Mouse (Mus musculus): ENCODE results near the gene Celf5. TPM values are rescaled to one million over a fixed set of nuclear protein-coding genes. Genes with fewer than 3 reads are reported as not detected.
A peak's percentile ranks its signal among the peaks of the same experiment; 100 is the strongest.

Gene Celf5
- polyA plus RNA-seq, 1 experiment = 3.3 TPM

DNA sequence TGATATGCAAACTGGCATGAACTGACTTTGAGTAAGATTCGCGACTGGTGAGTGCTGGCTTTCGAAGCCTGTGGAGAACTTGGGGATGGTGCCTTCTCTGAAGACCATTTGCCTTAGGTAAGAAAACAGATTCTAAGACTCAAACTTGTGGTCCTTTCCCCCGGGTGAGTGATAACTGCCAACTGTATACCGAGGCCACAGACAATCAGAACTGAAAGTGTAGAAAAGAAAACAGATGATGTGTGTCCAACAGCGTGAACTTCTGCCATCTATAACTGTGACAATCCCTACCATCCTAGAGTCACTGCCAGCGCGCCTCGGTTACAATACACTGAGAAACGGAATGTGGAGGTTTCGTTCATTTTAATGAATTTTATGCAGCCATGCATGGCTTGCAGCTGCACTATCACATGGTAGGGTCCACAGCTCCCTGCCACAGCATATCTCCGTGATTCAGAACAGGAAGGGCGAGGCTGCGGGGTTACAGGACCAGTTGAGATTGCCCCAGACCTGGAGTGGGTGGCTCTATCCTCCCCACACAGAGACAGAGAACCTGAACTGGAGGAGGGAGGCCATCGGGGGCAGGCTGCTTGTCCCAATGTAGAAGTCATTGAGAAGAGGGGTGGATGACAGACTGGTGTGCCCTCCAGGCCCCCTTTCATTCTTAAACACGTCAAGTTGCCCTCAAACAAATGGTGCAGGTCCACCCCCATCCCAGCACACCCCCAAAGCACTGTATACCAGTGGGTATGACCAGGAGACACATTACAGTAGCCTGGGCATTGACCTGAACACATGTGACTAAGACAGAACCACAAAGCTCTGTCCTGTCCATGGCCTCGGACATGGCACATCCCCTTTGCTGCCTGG, 15.1 kb upstream of the Celf5 start:
- 70% methylated on average over 17 of the region's 17 CpGs for WGBS
- TF ChIP-seq POLR2A (IDR thresholded peaks at IDR 0.05; ENCODE audit: low read depth, low read length) (no peak), CTCF (IDR thresholded peaks at IDR 0.05; ENCODE audit: extremely low read depth, insufficient read length, insufficient replicate concordance, low read depth, low read length) (no peak)
- H3K4me1 ChIP-seq (ENCODE audit: control insufficient read depth, insufficient read depth, insufficient read length, low read length) = peaks cover 20% of the 10 kb centered on the region
- no peak overlapping the region for H3K27ac ChIP-seq (ENCODE audit: insufficient read depth, low read depth, low read length)
- no peaks in the 10 kb centered on the region for H3K27me3 ChIP-seq (ENCODE audit: control insufficient read depth, insufficient read depth, low read length)
- peak overlapping the region; percentile 63 for H3K4me3 ChIP-seq (ENCODE audit: low read depth, low read length)
- peaks cover 5% of the 10 kb centered on the region; the same call in 1 of the 2 replicates for H3K36me3 ChIP-seq (ENCODE audit: control insufficient read depth, insufficient read depth, low read length)

GRCm38 (mm10) chr10:81496969-81497368, 14.5 kb upstream of the Celf5 start:
- 11% methylated on average over 4 of the region's 4 CpGs for WGBS
- Histone ChIP-seq H3K27ac (ENCODE audit: insufficient read depth, low read depth, low read length) (no peak overlapping the region), H3K36me3 (ENCODE audit: control insufficient read depth, insufficient read depth, low read length) (peaks cover 12% of the 10 kb centered on the region), H3K4me3 (ENCODE audit: low read depth, low read length) (no peak overlapping the region), H3K27me3 (ENCODE audit: control insufficient read depth, insufficient read depth, low read length) (no peaks in the 10 kb centered on the region), H3K4me1 (ENCODE audit: control insufficient read depth, insufficient read depth, insufficient read length, low read length) (peaks cover 20% of the 10 kb centered on the region)
- no peak for TF ChIP-seq CTCF (IDR thresholded peaks at IDR 0.05; ENCODE audit: extremely low read depth, insufficient read length, insufficient replicate concordance, low read depth, low read length)

- Histone ChIP-seq H3K4me1 (ENCODE audit: control insufficient read depth, insufficient read depth, insufficient read length, low read length) (peaks cover 20% of the 10 kb centered on the region), H3K27me3 (ENCODE audit: control insufficient read depth, insufficient read depth, low read length) (no peaks in the 10 kb centered on the region), H3K4me3 (ENCODE audit: low read depth, low read length) (peak within 1 kb of the TSS; percentile 82), H3K27ac (ENCODE audit: insufficient read depth, low read depth, low read length) (peak within 1 kb of the TSS; percentile 79), H3K36me3 (ENCODE audit: control insufficient read depth, insufficient read depth, low read length) (peaks cover 18% of the 10 kb centered on the region)
- under 1% methylated on average over 45 of the region's 45 CpGs for WGBS
- peak; percentile 62; the same call in 1 of the 2 replicates for TF ChIP-seq POLR2A (IDR thresholded peaks at IDR 0.05; ENCODE audit: low read depth, low read length)
- TF ChIP-seq CTCF (IDR thresholded peaks at IDR 0.05; ENCODE audit: extremely low read depth, insufficient read length, insufficient replicate concordance, low read depth, low read length) = no peak
Measured at GRCm38 (mm10) chr10:81496264-81496901, 13.9 kb upstream of the Celf5 start, which contains the start of gene Ncln. Ncln (minus strand) TSS chr10:81496392.

DNA sequence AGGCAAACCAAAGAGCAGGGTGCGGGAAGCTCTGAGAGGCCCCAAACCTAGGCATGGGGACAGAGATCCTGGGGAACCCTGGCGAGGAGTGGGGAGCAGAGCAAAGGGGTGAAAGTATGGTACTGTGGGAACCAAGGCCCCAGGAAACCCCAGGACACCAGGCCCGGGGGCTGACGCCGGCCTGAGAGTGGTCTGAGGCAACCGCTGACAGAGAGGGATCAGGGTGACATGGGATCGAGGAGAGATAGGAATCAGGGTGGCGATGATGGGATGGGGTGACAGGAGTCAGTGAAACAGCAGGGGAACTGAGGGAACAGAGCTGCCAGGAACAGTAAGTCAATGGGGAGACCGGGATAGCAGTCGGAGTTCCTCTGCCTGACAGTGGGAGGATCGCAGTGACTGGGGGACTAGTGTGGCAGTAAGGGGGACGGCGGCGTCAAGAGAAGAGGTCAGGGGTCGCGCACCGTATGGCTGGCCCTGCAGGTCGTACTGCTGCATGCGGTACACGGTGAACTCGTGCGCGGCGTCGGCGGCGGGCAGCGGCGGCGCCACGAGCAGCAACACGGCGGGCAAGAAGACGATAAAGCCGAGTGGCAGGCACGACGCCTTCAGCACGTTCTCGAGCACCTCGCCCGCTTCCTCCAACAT, 13.2 kb upstream of the Celf5 start:
- TF ChIP-seq CTCF (IDR thresholded peaks at IDR 0.05; ENCODE audit: extremely low read depth, insufficient read length, insufficient replicate concordance, low read depth, low read length) (no peak), POLR2A (IDR thresholded peaks at IDR 0.05; ENCODE audit: low read depth, low read length) (no peak)
- under 1% methylated on average over 41 of the region's 41 CpGs for WGBS
- Histone ChIP-seq H3K27me3 (ENCODE audit: control insufficient read depth, insufficient read depth, low read length) (no peaks in the 10 kb centered on the region), H3K27ac (ENCODE audit: insufficient read depth, low read depth, low read length) (peak overlapping the region; percentile 23), H3K4me3 (ENCODE audit: low read depth, low read length) (peak overlapping the region; percentile 82), H3K4me1 (ENCODE audit: control insufficient read depth, insufficient read depth, insufficient read length, low read length) (peaks cover 20% of the 10 kb centered on the region), H3K36me3 (ENCODE audit: control insufficient read depth, insufficient read depth, low read length) (peaks cover 24% of the 10 kb centered on the region)

DNA sequence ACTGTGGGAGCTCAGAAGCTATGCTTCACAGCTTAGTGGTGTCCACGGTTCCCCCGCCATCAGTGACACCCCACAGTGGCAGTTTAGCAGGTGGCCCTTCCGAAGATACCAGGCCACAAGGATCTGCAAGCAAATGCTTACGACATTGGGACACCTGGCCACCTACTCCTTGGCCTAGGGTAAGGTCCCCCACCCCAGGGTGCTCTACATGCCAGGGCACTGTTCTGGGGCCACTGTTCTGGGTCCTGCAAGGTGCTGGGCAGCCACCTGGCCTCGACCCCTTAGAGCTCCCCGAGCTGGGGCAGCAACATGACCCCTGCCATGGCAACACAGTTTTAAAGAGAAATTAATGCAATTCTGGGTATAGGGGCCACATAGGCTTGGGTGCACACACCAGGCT, 12.6 kb upstream of the Celf5 start:
- Histone ChIP-seq H3K27ac (ENCODE audit: insufficient read depth, low read depth, low read length) (peak overlapping the region; percentile 63), H3K36me3 (ENCODE audit: control insufficient read depth, insufficient read depth, low read length) (peaks cover 30% of the 10 kb centered on the region), H3K4me3 (ENCODE audit: low read depth, low read length) (peak overlapping the region; percentile 82), H3K4me1 (ENCODE audit: control insufficient read depth, insufficient read depth, insufficient read length, low read length) (peaks cover 20% of the 10 kb centered on the region), H3K27me3 (ENCODE audit: control insufficient read depth, insufficient read depth, low read length) (no peaks in the 10 kb centered on the region)
- TF ChIP-seq POLR2A (IDR thresholded peaks at IDR 0.05; ENCODE audit: low read depth, low read length) (no peak), CTCF (IDR thresholded peaks at IDR 0.05; ENCODE audit: extremely low read depth, insufficient read length, insufficient replicate concordance, low read depth, low read length) (no peak)
- 32% methylated on average over 6 of the region's 6 CpGs for WGBS

DNA sequence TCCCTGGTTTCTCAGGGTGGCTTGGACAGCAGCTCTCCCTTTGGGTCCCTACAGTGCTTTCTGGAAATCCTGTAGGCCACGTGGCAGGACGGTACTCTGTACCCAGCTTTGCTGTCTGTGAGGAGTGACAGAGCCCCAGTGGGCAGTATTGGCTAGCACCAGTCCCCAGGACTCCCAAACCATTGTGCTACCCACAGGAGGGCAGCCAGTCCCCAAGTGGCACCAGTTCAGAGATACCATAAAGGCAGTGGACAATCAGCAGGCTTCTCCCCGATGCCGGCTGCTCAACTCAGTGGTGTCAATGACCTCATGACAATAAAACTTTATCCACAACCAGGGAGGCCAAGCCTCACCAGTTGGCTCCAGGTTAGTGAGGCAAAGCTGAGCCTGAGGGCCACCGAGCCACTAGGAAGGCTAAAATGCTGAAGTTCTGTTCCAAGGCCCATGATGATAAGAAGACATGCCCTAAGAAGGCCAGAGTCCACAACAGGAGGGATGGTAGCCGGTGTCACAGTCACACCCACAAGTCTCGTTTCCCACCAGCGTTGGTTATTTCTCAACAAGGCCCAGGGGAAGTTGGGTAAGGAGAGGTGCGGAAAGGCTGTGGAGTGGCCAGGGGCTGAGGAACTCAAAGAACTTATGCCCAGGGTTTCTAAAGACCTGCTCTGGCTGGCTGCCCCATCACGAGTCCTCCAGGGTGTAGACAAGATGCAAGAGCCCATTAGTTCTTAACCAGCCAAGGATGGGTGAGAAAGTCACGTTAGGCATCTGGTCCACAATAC, 11.9 kb upstream of the Celf5 start:
- Histone ChIP-seq H3K27ac (ENCODE audit: insufficient read depth, low read depth, low read length) (peak overlapping the region; percentile 63), H3K4me3 (ENCODE audit: low read depth, low read length) (peak overlapping the region; percentile 82; the same call in 1 of the 2 replicates), H3K4me1 (ENCODE audit: control insufficient read depth, insufficient read depth, insufficient read length, low read length) (peaks cover 20% of the 10 kb centered on the region), H3K36me3 (ENCODE audit: control insufficient read depth, insufficient read depth, low read length) (peaks cover 36% of the 10 kb centered on the region), H3K27me3 (ENCODE audit: control insufficient read depth, insufficient read depth, low read length) (no peaks in the 10 kb centered on the region)
- 40% methylated on average over 11 of the region's 11 CpGs for WGBS
- TF ChIP-seq CTCF (IDR thresholded peaks at IDR 0.05; ENCODE audit: extremely low read depth, insufficient read length, insufficient replicate concordance, low read depth, low read length) (no peak), POLR2A (IDR thresholded peaks at IDR 0.05; ENCODE audit: low read depth, low read length) (no peak)

All from small intestine, adult 2 months (tissue).